Mouse (Mus musculus): Measurements from ENCODE around the gene Thap7. TPM values are rescaled to one million over a fixed set of nuclear protein-coding genes. Genes with fewer than 3 reads are reported as not detected.

The Thap7 gene
- total RNA-seq (2021): 10 to 100 TPM; 42.3 to 45.4 TPM
- long read RNA-seq, experiment 1, transcript Thap7-202 (4 exons, 734 nt): major isoform, 7 of 28 reads
- long read RNA-seq, experiment 1, transcript Thap7-201 (5 exons, 1,248 nt): major isoform, 7 of 28 reads
- long read RNA-seq, experiment 1, partial matches to known transcripts: 2 of 28 reads
- long read RNA-seq, experiment 1, other reads (novel, unspliced or antisense): 4 of 28 reads
- long read RNA-seq, experiment 2, transcript Thap7-203 (4 exons, 895 nt): minor isoform, 5 of 35 reads
- long read RNA-seq, experiment 2, transcript Thap7-201 (5 exons, 1,248 nt): major isoform, 8 of 35 reads
- long read RNA-seq, experiment 2, transcript Thap7-202 (4 exons, 734 nt): minor isoform, 7 of 35 reads
- long read RNA-seq, experiment 2, partial matches to known transcripts: 4 of 35 reads
- long read RNA-seq, experiment 2, other reads (novel, unspliced or antisense): 5 of 35 reads

DNA sequence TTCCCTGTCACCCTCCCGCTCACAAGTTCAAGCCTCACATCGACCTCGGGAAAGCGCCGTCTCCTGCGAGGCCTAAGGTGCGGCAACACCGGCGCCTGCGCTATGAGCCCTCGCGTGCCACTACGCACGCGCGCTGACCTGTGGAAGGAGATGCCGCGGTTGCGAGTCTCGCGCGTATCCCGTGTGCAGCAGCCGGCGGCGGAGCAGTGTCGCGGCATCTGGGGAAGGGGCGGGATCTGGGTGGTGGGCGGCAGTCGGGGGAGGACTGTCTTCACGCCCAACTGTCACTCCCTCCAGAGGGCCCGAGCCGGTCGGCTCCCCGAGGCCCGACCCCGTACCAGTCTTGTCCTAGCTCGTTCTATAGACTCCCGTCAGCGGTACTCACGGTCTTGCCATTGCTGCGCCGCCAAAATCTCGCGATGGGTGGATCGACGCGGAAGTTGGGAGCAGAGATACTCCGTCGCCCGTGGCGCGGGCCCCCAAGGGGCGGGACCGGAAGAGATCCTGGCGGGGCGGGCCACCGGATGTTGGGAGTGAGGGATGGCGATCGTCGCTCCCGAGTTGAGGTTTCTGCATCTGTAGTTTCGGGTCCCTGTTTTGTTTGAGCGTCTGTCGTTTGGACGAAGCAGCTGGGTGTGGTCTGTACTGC, at the start of gene Thap7:
Gene Thap7, minus strand, starts transcription at position 497 of the 649 bp plus-strand sequence.
- TF ChIP-seq CTCF (conservative IDR thresholded peaks at IDR 0.05): 0 out of 2 replicates have a peak, but pooled peaks have one; percentile 2
- DNase-seq (ENCODE audit: low spot score in 2 of 2): peak; percentile 95 to 96
- Histone ChIP-seq H3K27ac (peak within 1 kb of the TSS; percentile 97), H3K4me3 (peak within 1 kb of the TSS; percentile 91)

GRCm38 (mm10) chr16:17576825-17577215, 45.9 kb upstream of the Thap7 start:
- Histone ChIP-seq H3K4me3 (peak overlapping the region; percentile 90), H3K27ac (peak overlapping the region; percentile 92)
- no peak for TF ChIP-seq CTCF (conservative IDR thresholded peaks at IDR 0.05)
- no peak for DNase-seq (ENCODE audit: low spot score in 2 of 2)

GRCm38 (mm10) chr16:17575870-17576824, 45.2 kb upstream of the Thap7 start:
- H3K27ac ChIP-seq: peak overlapping the region; percentile 92
- TF ChIP-seq CTCF (conservative IDR thresholded peaks at IDR 0.05): no peak
- peak; percentile 76 to 82 for DNase-seq (ENCODE audit: low spot score in 2 of 2)
- H3K4me3 ChIP-seq: peak overlapping the region; percentile 90

GRCm38 (mm10) chr16:17566186-17566585, 35.2 kb upstream of the Thap7 start:
- no peak for DNase-seq (ENCODE audit: low spot score in 2 of 2)
- Histone ChIP-seq H3K27ac (no peak overlapping the region), H3K4me3 (no peak overlapping the region)
- TF ChIP-seq CTCF (conservative IDR thresholded peaks at IDR 0.05): peak; percentile 34

DNA sequence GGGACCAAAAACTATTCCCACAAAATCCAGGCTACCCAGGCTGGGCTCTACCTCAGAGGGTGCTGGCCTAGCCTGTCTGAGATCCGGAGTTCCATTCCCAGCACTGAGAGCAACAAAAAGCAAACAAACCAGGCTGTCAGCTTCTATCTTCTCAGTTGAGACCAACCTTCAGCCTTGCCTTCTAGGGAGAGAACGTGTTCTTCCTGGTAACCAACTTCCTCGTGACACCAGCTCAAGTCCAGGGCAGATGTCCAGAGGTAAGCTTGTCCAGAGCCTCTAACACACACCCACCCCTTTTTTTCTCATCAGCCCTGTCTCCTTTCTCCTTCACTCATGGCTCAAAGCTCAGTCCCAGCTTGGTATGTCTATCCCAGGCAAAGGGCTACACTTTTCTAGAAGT, 33.8 kb upstream of the Thap7 start:
- no peak for TF ChIP-seq CTCF (conservative IDR thresholded peaks at IDR 0.05)
- H3K4me3 ChIP-seq: no peak overlapping the region
- H3K27ac ChIP-seq: no peak overlapping the region
- DNase-seq (ENCODE audit: low spot score in 2 of 2): no peak

DNA sequence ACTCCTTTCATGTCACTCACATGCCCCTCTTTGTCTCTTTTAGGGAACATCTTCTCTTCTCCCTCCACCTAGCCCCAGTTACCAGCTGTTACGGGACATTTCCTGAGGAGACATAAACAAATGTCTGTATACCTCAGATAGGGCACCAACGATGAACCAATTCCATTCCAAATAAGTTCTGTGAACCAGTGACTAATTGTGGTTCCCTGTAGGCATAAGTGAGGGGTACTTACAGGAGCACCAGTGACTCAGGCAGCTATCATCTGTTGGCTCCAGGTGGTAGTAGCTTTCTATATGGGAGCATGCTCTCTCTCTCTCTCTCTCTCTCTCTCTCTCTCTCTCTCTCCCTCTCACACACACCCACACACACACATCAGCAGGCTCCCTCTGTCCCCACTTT, 33.3 kb upstream of the Thap7 start:
- peak overlapping the region; percentile 43; the same call in 1 of the 2 replicates for H3K27ac ChIP-seq
- DNase-seq (ENCODE audit: low spot score in 2 of 2): no peak
- no peak for TF ChIP-seq CTCF (conservative IDR thresholded peaks at IDR 0.05)
- H3K4me3 ChIP-seq: no peak overlapping the region

GRCm38 (mm10) chr16:17563580-17563979, 32.6 kb upstream of the Thap7 start:
- Histone ChIP-seq H3K27ac (peak overlapping the region; percentile 43; the same call in 1 of the 2 replicates), H3K4me3 (no peak overlapping the region)
- DNase-seq (ENCODE audit: low spot score in 2 of 2): no peak
- TF ChIP-seq CTCF (conservative IDR thresholded peaks at IDR 0.05): no peak

DNA sequence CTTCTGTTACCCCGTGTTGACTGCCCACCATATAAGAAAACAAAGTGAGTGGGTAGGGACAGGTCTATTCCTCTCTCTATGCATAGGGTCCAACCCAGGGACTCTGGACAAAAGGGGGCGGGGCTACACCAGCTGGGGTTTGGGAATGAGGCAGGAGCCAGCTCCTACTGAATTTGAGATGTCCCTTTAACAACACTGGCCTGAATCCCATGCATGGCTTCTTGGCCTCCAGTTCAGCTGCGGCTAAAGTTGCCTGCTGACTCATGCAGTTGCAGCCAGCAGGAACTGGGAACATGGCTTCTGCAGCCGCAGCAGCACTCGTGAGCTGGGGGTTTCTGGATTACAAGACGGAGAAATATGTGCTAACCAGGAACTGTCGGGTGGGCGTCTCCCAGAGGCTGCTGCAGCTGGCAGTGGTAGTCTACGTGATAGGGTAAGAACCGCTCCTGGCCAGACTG, 30.8 kb upstream of the Thap7 start, which contains the start of gene P2rx6:
Gene P2rx6, plus strand, starts transcription at position 135 of the 458 bp plus-strand sequence.
- no peak for TF ChIP-seq CTCF (conservative IDR thresholded peaks at IDR 0.05)
- Histone ChIP-seq H3K27ac (peak within 1 kb of the TSS; percentile 70), H3K4me3 (peak within 1 kb of the TSS; percentile 48)
- no peak for DNase-seq (ENCODE audit: low spot score in 2 of 2)

- Histone ChIP-seq H3K4me3 (peak within 1 kb of the TSS; percentile 48), H3K27ac (peak within 1 kb of the TSS; percentile 70)
- DNase-seq (ENCODE audit: low spot score in 2 of 2): no peak
- 0 out of 2 replicates have a peak, but pooled peaks have one; percentile 6 for TF ChIP-seq CTCF (conservative IDR thresholded peaks at IDR 0.05)
Observed at GRCm38 (mm10) chr16:17561128-17561750, 30.3 kb upstream of the Thap7 start, which contains the start of gene Lrrc74b. Gene Lrrc74b (minus strand): TSS chr16:17561247.

DNA sequence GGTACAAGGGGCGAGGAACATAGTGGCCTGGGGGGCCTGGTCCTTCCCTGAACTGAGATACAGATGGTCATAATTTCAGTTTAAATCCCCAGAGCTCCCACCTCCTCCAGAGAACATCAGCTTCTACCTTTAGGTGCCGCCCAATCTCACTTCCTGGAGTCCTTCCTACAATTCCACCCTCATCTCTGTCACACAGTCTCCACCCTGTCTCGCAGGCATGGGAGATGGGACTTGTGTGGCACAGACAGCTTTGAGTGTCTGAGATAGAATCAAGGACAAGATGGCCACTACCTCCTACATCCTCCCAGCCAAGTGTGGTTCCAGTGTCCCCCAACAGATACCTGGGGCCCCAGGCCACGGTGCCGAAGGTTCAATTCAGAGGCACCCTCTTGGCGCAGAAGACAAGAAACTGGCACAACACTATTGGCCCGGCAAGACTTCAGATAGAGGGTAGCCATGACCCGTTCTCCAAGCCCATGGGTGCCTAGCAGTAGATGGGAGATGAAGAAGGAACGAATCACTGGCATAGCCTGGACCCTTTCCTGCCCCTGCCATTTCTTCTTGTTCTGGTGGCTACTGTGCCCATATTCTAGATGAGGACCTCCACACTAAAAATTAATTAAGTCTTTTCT, 28.6 kb upstream of the Thap7 start:
- Histone ChIP-seq H3K4me3 (no peak overlapping the region), H3K27ac (no peak overlapping the region)
- no peak for DNase-seq (ENCODE audit: low spot score in 2 of 2)
- no peak for TF ChIP-seq CTCF (conservative IDR thresholded peaks at IDR 0.05)

GRCm38 (mm10) chr16:17558811-17559210, 27.9 kb upstream of the Thap7 start:
- H3K27ac ChIP-seq: no peak overlapping the region
- H3K4me3 ChIP-seq: no peak overlapping the region
- TF ChIP-seq CTCF (conservative IDR thresholded peaks at IDR 0.05): no peak
- DNase-seq (ENCODE audit: low spot score in 2 of 2): no peak
